Mouse (Mus musculus) heart, adult 2 months (tissue): ENCODE data around the gene Casd1. TPM values are rescaled to one million over a fixed set of nuclear protein-coding genes. Genes with fewer than 3 reads are reported as not detected.
A peak's percentile ranks its signal among the peaks of the same experiment; 100 is the strongest.

Source experiments
- DNase-seq, 2 experiments: peaks; one replicate each; pipeline ENCODE4 v3.0.0; 2021
- H3K27ac ChIP-seq: fragments of 200-600 bp; 2 replicates; pipeline ENCODE4 v1.8.1; 2022
- H3K27me3 ChIP-seq: fragments of 200-500 bp; 2 replicates; pipeline ENCODE4 v1.6.1; 2012; ENCODE audit warnings: mild to moderate bottlenecking, low read length, inconsistent platforms, mixed read lengths; ENCODE audit not compliant: control insufficient read depth, insufficient read depth
- H3K36me3 ChIP-seq: fragments of 200-500 bp; 2 replicates; pipeline ENCODE4 v1.6.1; 2012; ENCODE audit warnings: low read length, inconsistent platforms; ENCODE audit not compliant: control insufficient read depth, insufficient read depth
- H3K4me1 ChIP-seq: fragments of 200-500 bp; 2 replicates; pipeline ENCODE4 v1.6.1; 2011; ENCODE audit warnings: low read length; ENCODE audit not compliant: control insufficient read depth, insufficient read depth
- H3K4me3 ChIP-seq: fragments of 200-600 bp; 2 replicates; pipeline ENCODE4 v1.8.1; 2022
- H3K79me2 ChIP-seq: fragments of 200-500 bp; replicated peaks from 2 replicates; pipeline ENCODE4 v1.6.1; 2012; ENCODE audit warnings: mild to moderate bottlenecking, inconsistent platforms, low read length, moderate library complexity, mixed read lengths; ENCODE audit not compliant: control insufficient read depth, insufficient read depth
- H3K9ac ChIP-seq: fragments of 200-500 bp; 2 replicates; pipeline ENCODE4 v1.6.1; 2012; ENCODE audit warnings: low read depth, mild to moderate bottlenecking, control low read depth, inconsistent platforms, low read length, mixed read lengths
- CTCF ChIP-seq: fragments of 200-600 bp; IDR thresholded peaks from 2 replicates; pipeline ENCODE4 v1.8.1; 2022; ENCODE audit warnings: antibody characterized with exemption, mild to moderate bottlenecking, moderate library complexity
- EP300 ChIP-seq: fragments of 200-500 bp; IDR thresholded peaks from 2 replicates; pipeline ENCODE4 v1.6.1; 2011; ENCODE audit warnings: low read depth, low read length, control low read depth; ENCODE audit not compliant: insufficient read depth
- POLR2A ChIP-seq: fragments of 200-500 bp; IDR thresholded peaks from 2 replicates; pipeline ENCODE4 v1.6.1; 2011; ENCODE audit warnings: mild to moderate bottlenecking, low read depth, low read length, control low read depth; ENCODE audit not compliant: insufficient read depth
- WGBS: fragments of 180-500 bp; shearing (Covaris S2); methylation state at CpG from one replicate; pipeline ENCODE4 v1.1.7; 2018; 5-methylcytosine and 5-hydroxymethylcytosine counted together
- intact Hi-C: fragments of 180-260 bp; cut with DNase I; formaldehyde crosslinking; loops from one replicate; pipeline ENCODE4 v1.15.1; 2025
- polyA plus RNA-seq: library from polyadenylated mRNA; depleted of rRNA; stranded (reverse); fragments of >200 nt; gene quantifications from 2 replicates; pipeline ENCODE4 v1.2.3, GENCODE M21; 2012
- total RNA-seq, 2 experiments: library from RNA; stranded (reverse); gene quantifications; 2 replicates each; pipeline ENCODE4 v1.2.3; 2021

Gene Casd1
- total and polyA plus RNA-seq, 3 experiments: 12.3 to 26.4 (median 26.1) TPM

- no peaks in the 10 kb centered on the region for H3K27me3 ChIP-seq
- 7% methylated on average over 47 of the region's 58 CpGs for WGBS
- peaks cover 3% of the 10 kb centered on the region for H3K79me2 ChIP-seq
- peak overlapping the region; percentile 94 for H3K27ac ChIP-seq
- DNase-seq: peak in 1 of 2 experiments; percentile 63
- peaks cover 7% of the 10 kb centered on the region for H3K4me1 ChIP-seq
- no peaks in the 10 kb centered on the region for H3K36me3 ChIP-seq
- peak overlapping the region; percentile 88 for H3K9ac ChIP-seq
- intact Hi-C loops: loop anchor here (5.0 to 10.0 kb wide), 3 partner anchors 146 to 893 kb away; partner anchors contain the start of genes Pdk4, Peg10, Pon2 and Sgce
- TF ChIP-seq POLR2A (no peak), CTCF (no peak), EP300 (no peak)
- H3K4me3 ChIP-seq: peak overlapping the region; percentile 57
Measured at GRCm38 (mm10) chr6:4601297-4601931, 775 bp downstream of the Casd1 start.

GRCm38 (mm10) chr6:4602012-4602411, 1.4 kb downstream of the Casd1 start:
- peaks cover 3% of the 10 kb centered on the region for H3K79me2 ChIP-seq
- no peak for DNase-seq
- no peak overlapping the region for H3K9ac ChIP-seq
- peak overlapping the region; percentile 57; the same call in 1 of the 2 replicates for H3K4me3 ChIP-seq
- no peaks in the 10 kb centered on the region for H3K27me3 ChIP-seq
- intact Hi-C loops: loop anchor here (5.0 to 10.0 kb wide), 3 partner anchors 145 to 893 kb away; partner anchors contain the start of genes Pdk4, Peg10, Pon2 and Sgce
- 84% methylated on average over 5 of the region's 5 CpGs for WGBS
- H3K27ac ChIP-seq: no peak overlapping the region
- TF ChIP-seq CTCF: no peak
- TF ChIP-seq POLR2A: no peak
- TF ChIP-seq EP300: no peak
- H3K4me1 ChIP-seq: peaks cover 7% of the 10 kb centered on the region
- H3K36me3 ChIP-seq: no peaks in the 10 kb centered on the region

DNA sequence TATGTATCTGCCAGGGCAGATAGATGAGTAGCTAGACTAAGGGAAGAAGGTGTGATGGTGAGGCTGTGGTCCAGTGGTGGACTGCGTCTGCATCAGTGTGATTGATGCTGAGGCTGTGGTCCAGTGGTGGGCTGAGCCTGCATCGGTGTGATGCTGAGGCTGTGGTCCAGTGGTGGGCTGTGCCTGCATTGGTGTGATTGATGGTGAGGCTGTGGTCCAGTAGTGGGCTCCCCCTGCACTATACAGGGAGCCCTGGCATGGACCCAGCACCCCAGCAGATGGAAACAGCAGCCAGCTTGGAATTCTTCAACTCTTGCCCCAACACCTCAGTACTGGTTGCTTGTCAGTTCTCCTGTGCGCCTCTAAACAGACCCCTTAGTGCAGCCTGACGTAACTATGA, 5.8 kb downstream of the Casd1 start:
- Histone ChIP-seq H3K27me3 (no peaks in the 10 kb centered on the region), H3K4me3 (no peak overlapping the region), H3K79me2 (peaks cover 3% of the 10 kb centered on the region), H3K27ac (no peak overlapping the region), H3K4me1 (peaks cover 5% of the 10 kb centered on the region), H3K9ac (peak overlapping the region; percentile 24; the same call in 1 of the 2 replicates), H3K36me3 (no peaks in the 10 kb centered on the region)
- no peak for DNase-seq
- 88% methylated on average over 4 of the region's 4 CpGs for WGBS
- TF ChIP-seq POLR2A (no peak), EP300 (no peak), CTCF (no peak)
- intact Hi-C loops: loop anchor here (10.0 kb wide), 1 partner anchor 888 kb away; the partner anchor contains the start of gene Pdk4

DNA sequence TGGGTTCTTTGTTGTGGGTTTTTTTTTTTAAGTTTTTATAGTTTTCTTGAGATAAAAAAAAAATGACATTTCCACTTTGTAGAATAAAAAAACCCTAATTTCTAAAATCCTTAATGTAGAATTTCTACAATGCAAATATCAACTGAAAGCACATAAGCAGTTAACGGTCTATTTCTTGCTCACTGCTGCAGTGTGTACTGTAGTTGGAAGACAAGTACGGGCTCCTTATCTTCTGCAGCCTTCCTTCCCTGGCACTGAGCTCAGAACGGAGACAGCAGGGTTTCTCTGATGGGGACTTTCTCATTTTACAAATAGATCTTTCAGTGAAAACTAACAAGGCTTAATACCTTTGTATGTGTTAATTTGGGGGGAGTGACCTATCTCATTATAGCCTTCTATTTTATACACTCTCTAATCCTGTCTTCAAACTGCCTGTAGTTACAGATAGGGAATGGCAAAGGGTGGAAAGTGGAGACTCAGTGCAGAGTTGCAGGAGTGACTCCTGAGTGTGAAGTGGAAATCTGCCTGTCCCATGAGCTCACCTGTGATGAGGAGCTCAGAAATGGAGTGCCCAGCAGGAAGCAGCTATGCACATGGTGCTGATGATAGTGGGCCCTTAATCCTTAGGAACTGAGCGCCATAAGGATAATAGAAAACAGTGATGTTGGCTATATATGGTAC, 9.7 kb downstream of the Casd1 start:
- WGBS: 62% methylated on average over 4 of the region's 4 CpGs
- no peak for DNase-seq
- TF ChIP-seq EP300: no peak
- no peak for TF ChIP-seq CTCF
- TF ChIP-seq POLR2A: no peak

GRCm38 (mm10) chr6:4611853-4612252, 11.2 kb downstream of the Casd1 start:
- Histone ChIP-seq H3K36me3 (no peaks in the 10 kb centered on the region; the same call in 1 of the 2 replicates), H3K4me1 (no peaks in the 10 kb centered on the region), H3K4me3 (no peak overlapping the region), H3K9ac (no peak overlapping the region), H3K27me3 (no peaks in the 10 kb centered on the region), H3K79me2 (no peaks in the 10 kb centered on the region), H3K27ac (no peak overlapping the region)
- TF ChIP-seq POLR2A: no peak
- TF ChIP-seq CTCF: no peak
- TF ChIP-seq EP300: no peak
- 83% methylated on average over 4 of the region's 4 CpGs for WGBS
- intact Hi-C loops: no loop called here
- no peak for DNase-seq

More for the DNA sequence above, 9.7 kb downstream of the Casd1 start:
- Histone ChIP-seq H3K4me3 (no peak overlapping the region), H3K36me3 (no peaks in the 10 kb centered on the region; the same call in 1 of the 2 replicates), H3K27ac (no peak overlapping the region), H3K27me3 (no peaks in the 10 kb centered on the region), H3K79me2 (peaks cover 3% of the 10 kb centered on the region), H3K9ac (no peak overlapping the region), H3K4me1 (peaks cover 3% of the 10 kb centered on the region)
- intact Hi-C loops: no loop called here
